Mouse (Mus musculus): ENCODE measurements around the gene Tex30. TPM values are rescaled to one million over a fixed set of nuclear protein-coding genes. Genes with fewer than 3 reads are reported as not detected.

Gene Tex30
- polyA plus RNA-seq, 1 experiment from 2014 or later = 36.9 TPM

DNA sequence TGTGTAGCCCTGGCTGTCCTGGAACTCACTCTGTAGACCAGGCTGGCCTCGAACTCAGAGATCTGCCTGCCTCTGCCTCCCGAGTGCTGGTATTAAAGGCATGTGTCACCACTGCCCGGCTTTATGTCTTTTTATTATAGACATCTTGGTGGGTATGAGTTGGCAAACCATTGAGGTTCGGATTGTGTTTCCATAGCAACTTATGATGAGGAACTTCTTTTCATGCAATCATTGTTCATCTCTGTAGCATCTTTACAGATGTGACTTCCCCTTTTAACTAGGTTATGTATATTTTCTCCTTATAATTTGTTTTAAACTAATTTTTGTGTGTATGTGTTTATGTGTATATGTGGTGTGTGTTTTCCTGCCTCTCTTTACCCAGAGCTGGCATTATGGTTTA, 23.3 kb upstream of the Tex30 start:
- WGBS (ENCODE audit: insufficient replicate concordance) = 81% methylated on average over 4 of the region's 4 CpGs
- no peak for ATAC-seq

DNA sequence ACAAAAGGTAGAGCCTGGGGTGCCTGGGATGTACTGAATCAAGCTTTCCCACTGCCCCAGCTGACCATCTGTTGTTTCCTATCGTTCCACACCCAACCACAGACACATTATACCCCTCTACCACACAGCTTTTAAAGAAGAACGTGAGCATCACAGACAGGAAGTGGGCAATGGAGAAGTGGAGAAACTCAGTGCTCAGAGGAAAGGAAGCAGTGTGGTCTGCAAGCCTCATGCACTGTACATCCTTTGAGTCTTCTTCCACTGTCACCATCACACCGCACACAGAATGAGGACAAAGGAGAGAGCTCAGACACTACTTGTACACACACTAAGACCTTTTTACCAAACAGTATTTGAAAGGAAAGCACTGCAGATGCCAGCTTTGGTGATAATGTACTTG, 20.0 kb upstream of the Tex30 start:
- Histone ChIP-seq H3K9ac (replicated peaks) (no peak overlapping the region), H3K4me2 (ENCODE audit: low read depth, low read length) (no peak overlapping the region), H3K27me3 (ENCODE audit: insufficient read depth, low read length) (no peaks in the 10 kb centered on the region), H3K27ac (ENCODE audit: low read depth) (no peak overlapping the region), H3K4me3 (ENCODE audit: low read depth, low read length) (no peak overlapping the region), H3K36me3 (replicated peaks; ENCODE audit: insufficient read depth, low read length) (peaks cover 3% of the 10 kb centered on the region; the same call in 1 of the 2 replicates), H3K4me1 (ENCODE audit: insufficient read depth) (peaks cover 6% of the 10 kb centered on the region; the same call in 1 of the 2 replicates), H3K9me3 (ENCODE audit: low read length) (no peaks in the 10 kb centered on the region)
- ATAC-seq (no peak), DNase-seq (no peak)
- WGBS (ENCODE audit: insufficient replicate concordance) = 36% methylated on average over 3 of the region's 3 CpGs
- TF ChIP-seq CTCF (IDR thresholded peaks at IDR 0.05; ENCODE audit: low read depth) (no peak), EP300 (IDR thresholded peaks at IDR 0.05; ENCODE audit: low read depth) (no peak)

More for the DNA sequence above, 23.3 kb upstream of the Tex30 start:
- Histone ChIP-seq H3K4me2 (ENCODE audit: low read depth, low read length) (no peak overlapping the region), H3K27me3 (ENCODE audit: insufficient read depth, low read length) (no peaks in the 10 kb centered on the region), H3K36me3 (replicated peaks; ENCODE audit: insufficient read depth, low read length) (peaks cover 6% of the 10 kb centered on the region; the same call in 1 of the 2 replicates), H3K4me3 (ENCODE audit: low read depth, low read length) (no peak overlapping the region), H3K4me1 (ENCODE audit: insufficient read depth) (peaks cover 4% of the 10 kb centered on the region; the same call in 1 of the 2 replicates), H3K9ac (replicated peaks) (no peak overlapping the region), H3K9me3 (ENCODE audit: low read length) (no peaks in the 10 kb centered on the region), H3K27ac (ENCODE audit: low read depth) (no peak overlapping the region)
- TF ChIP-seq CTCF (IDR thresholded peaks at IDR 0.05; ENCODE audit: low read depth) (no peak), EP300 (IDR thresholded peaks at IDR 0.05; ENCODE audit: low read depth) (no peak)
- no peak for DNase-seq

DNA sequence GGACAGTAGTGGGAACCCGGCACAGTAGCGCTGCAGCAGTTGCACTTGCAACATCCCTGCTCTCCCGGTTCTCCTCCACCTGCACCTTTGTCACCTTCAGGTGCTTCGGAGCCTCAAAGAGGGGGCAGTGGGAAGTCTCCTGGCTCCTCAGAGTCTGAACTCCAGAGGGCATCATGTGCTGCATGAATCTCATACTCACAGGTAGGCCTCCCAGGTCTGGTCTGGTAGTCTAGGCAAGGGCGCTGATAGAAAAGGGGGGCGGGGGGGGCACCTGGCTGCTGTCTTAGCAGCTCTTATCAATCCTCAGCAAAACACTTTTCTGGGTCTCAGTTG, 17.8 kb upstream of the Tex30 start:
- 16% methylated on average over 6 of the region's 6 CpGs for WGBS (ENCODE audit: insufficient replicate concordance)
- Histone ChIP-seq H3K9ac (replicated peaks) (peak overlapping the region; percentile 69), H3K36me3 (replicated peaks; ENCODE audit: insufficient read depth, low read length) (peaks cover 2% of the 10 kb centered on the region; the same call in 1 of the 2 replicates), H3K4me2 (ENCODE audit: low read depth, low read length) (peak overlapping the region; percentile 81), H3K27me3 (ENCODE audit: insufficient read depth, low read length) (no peaks in the 10 kb centered on the region), H3K4me3 (ENCODE audit: low read depth, low read length) (peak overlapping the region; percentile 61), H3K4me1 (ENCODE audit: insufficient read depth) (peaks cover 6% of the 10 kb centered on the region; the same call in 1 of the 2 replicates), H3K9me3 (ENCODE audit: low read length) (no peaks in the 10 kb centered on the region), H3K27ac (ENCODE audit: low read depth) (peak overlapping the region; percentile 73)
- no peak for DNase-seq
- ATAC-seq = no peak
- TF ChIP-seq EP300 (IDR thresholded peaks at IDR 0.05; ENCODE audit: low read depth) (no peak), CTCF (IDR thresholded peaks at IDR 0.05; ENCODE audit: low read depth) (no peak)

DNA sequence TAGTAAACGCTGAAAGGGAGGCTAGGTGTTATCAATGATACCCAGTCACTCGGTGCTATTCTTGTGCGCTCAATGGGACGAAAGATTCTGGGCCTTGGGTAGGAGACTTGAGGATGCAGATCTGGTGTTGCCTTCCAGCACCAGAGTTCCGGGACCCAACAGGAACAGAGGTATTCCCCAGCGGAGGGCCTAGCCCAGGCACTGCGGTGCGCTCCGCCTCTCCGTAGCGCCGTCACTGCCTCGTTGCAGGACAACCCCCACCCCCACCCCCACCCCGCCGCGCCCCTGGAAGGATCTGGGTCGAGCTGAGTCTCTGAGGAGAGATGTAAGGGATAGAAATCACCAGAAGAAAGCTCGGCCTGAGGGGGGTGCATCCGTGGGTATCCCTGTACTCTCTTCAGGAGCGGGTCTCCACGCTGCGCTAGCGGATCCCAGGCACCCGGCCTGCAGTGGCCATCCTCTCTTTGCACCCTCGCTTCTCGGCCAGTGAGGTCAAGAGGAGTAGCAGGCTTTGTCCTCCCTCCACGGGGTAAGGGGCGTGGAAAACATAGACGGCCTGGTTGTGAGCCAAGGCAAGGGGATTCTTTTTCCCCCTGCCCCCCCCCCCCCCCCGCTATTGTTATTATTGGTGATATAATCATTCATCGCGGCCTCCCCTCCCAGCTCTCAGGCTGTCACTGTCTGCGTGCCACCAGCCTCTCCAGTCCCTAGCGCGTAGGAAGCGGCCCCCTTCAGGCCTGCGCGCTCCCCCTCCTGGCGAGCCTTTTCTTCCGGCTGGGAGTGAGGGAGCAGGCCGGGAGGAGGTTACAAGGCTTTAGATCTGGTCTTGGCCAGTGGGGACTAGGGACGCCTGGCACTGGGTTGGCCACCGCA, 17.2 kb upstream of the Tex30 start:
- no peaks in the 10 kb centered on the region for H3K9me3 ChIP-seq (ENCODE audit: low read length)
- under 1% methylated on average over 42 of the region's 43 CpGs for WGBS (ENCODE audit: insufficient replicate concordance)
- peak overlapping the region; percentile 61 for H3K4me3 ChIP-seq (ENCODE audit: low read depth, low read length)
- H3K9ac ChIP-seq (replicated peaks) = peak overlapping the region; percentile 69
- H3K27ac ChIP-seq (ENCODE audit: low read depth) = peak overlapping the region; percentile 73
- peaks cover 6% of the 10 kb centered on the region; the same call in 1 of the 2 replicates for H3K4me1 ChIP-seq (ENCODE audit: insufficient read depth)
- H3K27me3 ChIP-seq (ENCODE audit: insufficient read depth, low read length) = no peaks in the 10 kb centered on the region
- peak overlapping the region; percentile 81 for H3K4me2 ChIP-seq (ENCODE audit: low read depth, low read length)
- ATAC-seq (peak; percentile 85), DNase-seq (peak; percentile 82)
- H3K36me3 ChIP-seq (replicated peaks; ENCODE audit: insufficient read depth, low read length) = peaks cover 2% of the 10 kb centered on the region; the same call in 1 of the 2 replicates
- TF ChIP-seq EP300 (IDR thresholded peaks at IDR 0.05; ENCODE audit: low read depth) (no peak), CTCF (IDR thresholded peaks at IDR 0.05; ENCODE audit: low read depth) (peak; percentile 73)

DNA sequence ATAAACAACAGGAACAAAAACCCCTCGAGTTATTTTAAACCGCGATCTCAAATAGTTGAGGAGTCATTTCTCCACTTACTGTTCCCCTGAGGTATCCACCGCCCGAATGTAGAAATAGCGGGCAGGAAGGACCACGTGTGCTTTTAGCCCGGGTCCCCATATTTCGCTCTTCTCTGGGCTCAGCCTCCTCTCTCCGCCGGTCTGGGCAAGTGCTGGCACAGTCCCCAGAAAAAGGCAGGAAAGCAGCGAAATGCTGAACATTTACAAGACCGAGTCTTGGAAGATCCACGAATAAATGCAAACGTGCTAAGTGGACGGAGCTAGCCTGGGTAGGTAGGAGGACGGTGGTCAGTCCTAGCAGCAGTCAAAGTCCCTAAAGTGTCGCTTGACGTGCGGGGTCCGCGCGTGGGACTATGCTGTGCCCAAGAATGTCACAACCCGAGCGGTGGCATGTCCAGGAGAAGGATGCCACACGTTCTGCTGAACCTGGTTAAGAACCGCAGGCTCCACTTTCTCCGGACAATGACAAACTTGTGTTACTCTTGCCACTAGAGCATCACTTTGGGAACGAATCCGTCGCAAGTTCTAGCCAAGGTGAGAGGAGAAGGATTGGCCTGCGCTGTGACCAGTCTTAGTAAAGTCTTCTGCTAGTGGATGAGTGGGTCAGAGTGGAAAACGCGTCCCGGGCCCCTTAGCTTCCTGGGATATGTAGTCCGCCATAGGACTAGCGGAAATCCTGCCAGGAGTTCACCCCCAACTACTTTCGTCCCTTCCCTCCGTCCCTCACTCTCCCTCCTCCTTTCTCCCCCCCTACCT, 16.2 kb upstream of the Tex30 start, which contains the start of the genes Kdelc1 and Bivm:
Gene Kdelc1 (minus strand): TSS at position 570 of the 816 bp plus-strand sequence.
Gene Bivm (plus strand): TSS at position 719 of the 816 bp plus-strand sequence.
- H3K36me3 ChIP-seq (replicated peaks; ENCODE audit: insufficient read depth, low read length) = peaks cover 7% of the 10 kb centered on the region
- ATAC-seq (peak; percentile 96), DNase-seq (peak; percentile 83)
- peak within 1 kb of the TSS; percentile 81 for H3K4me2 ChIP-seq (ENCODE audit: low read depth, low read length)
- no peaks in the 10 kb centered on the region for H3K9me3 ChIP-seq (ENCODE audit: low read length)
- peak within 1 kb of the TSS; percentile 61 for H3K4me3 ChIP-seq (ENCODE audit: low read depth, low read length)
- peaks cover 6% of the 10 kb centered on the region; the same call in 1 of the 2 replicates for H3K4me1 ChIP-seq (ENCODE audit: insufficient read depth)
- peak within 1 kb of the TSS; percentile 69 for H3K9ac ChIP-seq (replicated peaks)
- peak within 1 kb of the TSS; percentile 73 for H3K27ac ChIP-seq (ENCODE audit: low read depth)
- TF ChIP-seq CTCF (IDR thresholded peaks at IDR 0.05; ENCODE audit: low read depth) = no peak
- peak; percentile 40 for TF ChIP-seq EP300 (IDR thresholded peaks at IDR 0.05; ENCODE audit: low read depth)
- under 1% methylated on average over 39 of the region's 39 CpGs for WGBS (ENCODE audit: insufficient replicate concordance)
- no peaks in the 10 kb centered on the region for H3K27me3 ChIP-seq (ENCODE audit: insufficient read depth, low read length)

DNA sequence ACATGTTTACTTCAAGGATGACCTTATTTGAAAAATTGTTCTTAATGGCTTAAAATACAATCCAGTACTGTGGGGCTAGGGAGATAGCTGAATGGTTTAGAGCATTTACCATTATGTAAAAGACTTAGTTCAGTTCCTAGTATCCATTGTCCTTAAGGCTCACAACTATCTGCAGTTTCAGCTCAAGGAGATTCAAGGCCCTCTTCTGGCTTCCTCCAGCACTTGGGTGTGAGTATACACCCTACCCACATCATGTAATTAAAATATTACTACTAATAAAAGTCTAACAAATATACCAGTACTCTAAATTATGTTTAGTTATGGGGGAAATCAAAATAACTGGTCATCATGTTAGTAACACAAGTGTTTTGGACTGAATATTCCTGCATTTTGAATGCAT, 15.3 kb upstream of the Tex30 start:
- Histone ChIP-seq H3K9ac (replicated peaks) (no peak overlapping the region), H3K9me3 (ENCODE audit: low read length) (no peaks in the 10 kb centered on the region), H3K4me1 (ENCODE audit: insufficient read depth) (peaks cover 6% of the 10 kb centered on the region; the same call in 1 of the 2 replicates), H3K36me3 (replicated peaks; ENCODE audit: insufficient read depth, low read length) (peaks cover 7% of the 10 kb centered on the region), H3K4me3 (ENCODE audit: low read depth, low read length) (peak overlapping the region; percentile 61; the same call in 1 of the 2 replicates), H3K4me2 (ENCODE audit: low read depth, low read length) (peak overlapping the region; percentile 81), H3K27me3 (ENCODE audit: insufficient read depth, low read length) (no peaks in the 10 kb centered on the region), H3K27ac (ENCODE audit: low read depth) (no peak overlapping the region)
- no peak for TF ChIP-seq CTCF (IDR thresholded peaks at IDR 0.05; ENCODE audit: low read depth)
- TF ChIP-seq EP300 (IDR thresholded peaks at IDR 0.05; ENCODE audit: low read depth) = no peak
- no peak for DNase-seq
- no peak for ATAC-seq

Data from liver, postnatal 0 days (tissue).